Comparison of ENCODE assay signal across 8 mouse cellular contexts in genomic region chr8:83332864-83333263, GRCm38 (mm10). TPM values are rescaled to one million over a fixed set of nuclear protein-coding genes. Genes with fewer than 3 reads are reported as not detected.
DNase-seq lines count a peak whose midpoint lies in the region; ATAC-seq and TF ChIP-seq lines count a peak whose summit lies in the region.

No protein-coding gene starts in this region.

- no peaks in the 10 kb centered on the region for H3K27me3 ChIP-seq in lung, embryonic 14.5 days (ENCODE audit: insufficient read depth, low read length)
- no peaks in the 10 kb centered on the region; the same call in 1 of the 2 replicates for H3K27me3 ChIP-seq in embryonic facial prominence, embryonic 15.5 days
- H3K27me3 ChIP-seq in limb, embryonic 11.5 days (ENCODE audit: control insufficient read depth, insufficient read depth, low read length), result no peaks in the 10 kb centered on the region

- H3K9me3 ChIP-seq in lung, embryonic 14.5 days (ENCODE audit: low read depth, low read length), result no peaks in the 10 kb centered on the region
- H3K9me3 ChIP-seq in embryonic facial prominence, embryonic 15.5 days (replicated peaks), result no peaks in the 10 kb centered on the region
- H3K9me3 ChIP-seq in limb, embryonic 11.5 days (ENCODE audit: control insufficient read depth, low read length), result no peaks in the 10 kb centered on the region

- no peaks in the 10 kb centered on the region; the same call in 1 of the 2 replicates for H3K4me1 ChIP-seq in lung, embryonic 14.5 days (ENCODE audit: insufficient read depth)
- peaks cover 4% of the 10 kb centered on the region; the same call in 1 of the 2 replicates for H3K4me1 ChIP-seq in embryonic facial prominence, embryonic 15.5 days
- no peaks in the 10 kb centered on the region for H3K4me1 ChIP-seq in limb, embryonic 11.5 days (ENCODE audit: control insufficient read depth, insufficient read depth, low read length)

- peaks cover 9% of the 10 kb centered on the region; the same call in 1 of the 2 replicates for H3K36me3 ChIP-seq in lung, embryonic 14.5 days (ENCODE audit: insufficient read depth)
- 0 out of 2 replicates have a peak, but pooled peaks cover under 1% of the 10 kb centered on the region for H3K36me3 ChIP-seq in embryonic facial prominence, embryonic 15.5 days
- peaks cover 3% of the 10 kb centered on the region; the same call in 1 of the 2 replicates for H3K36me3 ChIP-seq in limb, embryonic 11.5 days (ENCODE audit: control insufficient read depth, insufficient read depth, low read length)

- H3K4me2 ChIP-seq in lung, embryonic 14.5 days, result peak overlapping the region; percentile 82
- H3K4me2 ChIP-seq in embryonic facial prominence, embryonic 15.5 days (replicated peaks), result peak overlapping the region; percentile 88
- H3K4me2 ChIP-seq in limb, embryonic 11.5 days (ENCODE audit: low read depth, severe bottlenecking), result peak overlapping the region; percentile 83

- DNase-seq in lung, embryonic 14.5 days, result no peak
- no peak for DNase-seq in lung, postnatal 14 days
- DNase-seq in limb, embryonic 11.5 days (ENCODE audit: low spot score), result no peak
- peak; percentile 23 for DNase-seq in retina, postnatal 7 days (ENCODE audit: low read depth, low spot score)
- no peak for DNase-seq in embryo, embryonic 9.5 days (ENCODE audit: extremely low spot score)
- DNase-seq in spleen, postnatal 36 days (ENCODE audit: low spot score in 2 of 2), result no peak
- DNase-seq in T-cell, adult 2 months (ENCODE audit: low spot score), result no peak

- WGBS in lung, embryonic 14.5 days, result 10% methylated on average over 7 of the region's 7 CpGs
- 5% methylated on average over 7 of the region's 7 CpGs for WGBS in embryonic facial prominence, embryonic 15.5 days
- WGBS in limb, embryonic 11.5 days, result 7% methylated on average over 7 of the region's 7 CpGs

- peak overlapping the region; percentile 92 for H3K4me3 ChIP-seq in lung, embryonic 14.5 days (ENCODE audit: low read depth, low read length)
- H3K4me3 ChIP-seq in embryonic facial prominence, embryonic 15.5 days (replicated peaks), result peak overlapping the region; percentile 82
- H3K4me3 ChIP-seq in limb, embryonic 11.5 days (ENCODE audit: low read depth, low read length), result peak overlapping the region; percentile 86

- peak; percentile 12; the same call in 1 of the 2 replicates for ATAC-seq in lung, embryonic 14.5 days (ENCODE audit: insufficient read depth)
- no peak for ATAC-seq in embryonic facial prominence, embryonic 15.5 days (ENCODE audit: insufficient number of reproducible peaks, low FRiP score, low TSS enrichment, low read depth)
- ATAC-seq in limb, embryonic 11.5 days (ENCODE audit: insufficient number of reproducible peaks, low FRiP score, low TSS enrichment, low read depth), result no peak

- H3K27ac ChIP-seq in lung, embryonic 14.5 days (ENCODE audit: low read depth), result no peak overlapping the region
- no peak overlapping the region; the same call in 1 of the 2 replicates for H3K27ac ChIP-seq in embryonic facial prominence, embryonic 15.5 days (replicated peaks)
- H3K27ac ChIP-seq in limb, embryonic 11.5 days (replicated peaks; ENCODE audit: low read depth, low read length), result no peak overlapping the region

- H3K9ac ChIP-seq in lung, embryonic 14.5 days, result peak overlapping the region; percentile 42
- H3K9ac ChIP-seq in embryonic facial prominence, embryonic 15.5 days, result no peak overlapping the region
- H3K9ac ChIP-seq in limb, embryonic 11.5 days (ENCODE audit: low read length), result no peak overlapping the region

- TF ChIP-seq CTCF in lung, embryonic 14.5 days (IDR thresholded peaks at IDR 0.05; ENCODE audit: low read depth), result no peak

RNA-seq across cellular contexts. Expression of gene Elmod2, which starts 0.6 kb away (rescaled TPM):
- 15.9 and 16.2 TPM in 2 replicates for polyA plus RNA-seq in lung, embryonic 14.5 days (2014; fragmentation: Nextera tagmentation; extraction: Ambion mirVana)
- 16.4 and 16.5 TPM in 2 replicates for polyA plus RNA-seq in embryonic facial prominence, embryonic 15.5 days (2015; fragmentation: Nextera tagmentation; extraction: Ambion mirVana)
- polyA plus RNA-seq in limb, embryonic 11.5 days (2014; fragmentation: Nextera tagmentation; extraction: Ambion mirVana), result 26.2 and 27.1 TPM in 2 replicates

RNA-seq across cellular contexts. Expression of gene Mgat4d, which starts 15.4 kb away (rescaled TPM):
- polyA plus RNA-seq in lung, embryonic 14.5 days (2014; fragmentation: Nextera tagmentation; extraction: Ambion mirVana), result not detected in 2 replicates
- not detected in 2 replicates for polyA plus RNA-seq in embryonic facial prominence, embryonic 15.5 days (2015; fragmentation: Nextera tagmentation; extraction: Ambion mirVana)
- not detected in 2 replicates for polyA plus RNA-seq in limb, embryonic 11.5 days (2014; fragmentation: Nextera tagmentation; extraction: Ambion mirVana)

RNA-seq across cellular contexts. Expression of gene Ucp1, which starts 42.7 kb away (rescaled TPM):
- polyA plus RNA-seq in lung, embryonic 14.5 days (2014; fragmentation: Nextera tagmentation; extraction: Ambion mirVana), result not detected in 2 replicates
- polyA plus RNA-seq in embryonic facial prominence, embryonic 15.5 days (2015; fragmentation: Nextera tagmentation; extraction: Ambion mirVana), result 0.13 TPM in 1 of 2 replicates, not detected in the other
- polyA plus RNA-seq in limb, embryonic 11.5 days (2014; fragmentation: Nextera tagmentation; extraction: Ambion mirVana), result not detected in 2 replicates

RNA-seq across cellular contexts. Expression of gene Clgn, which starts 56.8 kb away (rescaled TPM):
- polyA plus RNA-seq in lung, embryonic 14.5 days (2014; fragmentation: Nextera tagmentation; extraction: Ambion mirVana), result 0.05 and 0.12 TPM in 2 replicates
- 3.1 and 6.0 TPM in 2 replicates for polyA plus RNA-seq in embryonic facial prominence, embryonic 15.5 days (2015; fragmentation: Nextera tagmentation; extraction: Ambion mirVana)
- 2.5 and 2.7 TPM in 2 replicates for polyA plus RNA-seq in limb, embryonic 11.5 days (2014; fragmentation: Nextera tagmentation; extraction: Ambion mirVana)
